Mouse (Mus musculus) adrenal gland, postnatal 14 days (tissue): ENCODE results near the gene AI837181. TPM values are rescaled to one million over a fixed set of nuclear protein-coding genes. Genes with fewer than 3 reads are reported as not detected.
A peak's percentile ranks its signal among the peaks of the same experiment; 100 is the strongest.
"Not testable (repeated sequence)": the region's sequence is repeated elsewhere in the genome, so short reads cannot be mapped to it uniquely, and the experiment has no call there.

Experiments
- DNase-seq: peaks from one replicate; pipeline ENCODE4 v3.0.0; 2021; ENCODE audit warnings: mixed read lengths
- long read RNA-seq, 2 experiments: library from polyadenylated mRNA; stranded (forward); transcript quantifications; one replicate each; pipeline ENCODE4 v2.0.0; 2021
- total RNA-seq: library from RNA; stranded (reverse); gene quantifications from 2 replicates; pipeline ENCODE4 v1.2.3, GENCODE M21; 2021

The AI837181 gene
- total RNA-seq, result 36.8 and 45.1 TPM in 2 replicates
- long read RNA-seq, experiment 1, transcript AI837181-202 (2 exons, 1,528 nt), result major isoform, 27 of 64 reads
- long read RNA-seq, experiment 1, transcript AI837181-201 (2 exons, 1,529 nt), result minor isoform, 8 of 64 reads
- long read RNA-seq, experiment 1, partial matches to known transcripts, result 0 of 64 reads
- long read RNA-seq, experiment 1, other reads (novel, unspliced or antisense), result 29 of 64 reads
- long read RNA-seq, experiment 2, transcript AI837181-202 (2 exons, 1,528 nt), result major isoform, 13 of 40 reads
- long read RNA-seq, experiment 2, partial matches to known transcripts, result 0 of 40 reads
- long read RNA-seq, experiment 2, other reads (novel, unspliced or antisense), result 23 of 40 reads

GRCm38 (mm10) chr19:5424782-5425741, at the start of gene AI837181, which contains the start of gene Drap1:
TSS of gene AI837181 (plus strand) at chr19:5425144.
TSS of gene Drap1 (minus strand) at chr19:5424979.
- DNase-seq, result peak; percentile 98

- DNase-seq, result no peak
Observed at GRCm38 (mm10) chr19:5377446-5377845, 47.5 kb upstream of the AI837181 start.

GRCm38 (mm10) chr19:5383326-5383725, 41.6 kb upstream of the AI837181 start:
- DNase-seq, result no peak

DNA sequence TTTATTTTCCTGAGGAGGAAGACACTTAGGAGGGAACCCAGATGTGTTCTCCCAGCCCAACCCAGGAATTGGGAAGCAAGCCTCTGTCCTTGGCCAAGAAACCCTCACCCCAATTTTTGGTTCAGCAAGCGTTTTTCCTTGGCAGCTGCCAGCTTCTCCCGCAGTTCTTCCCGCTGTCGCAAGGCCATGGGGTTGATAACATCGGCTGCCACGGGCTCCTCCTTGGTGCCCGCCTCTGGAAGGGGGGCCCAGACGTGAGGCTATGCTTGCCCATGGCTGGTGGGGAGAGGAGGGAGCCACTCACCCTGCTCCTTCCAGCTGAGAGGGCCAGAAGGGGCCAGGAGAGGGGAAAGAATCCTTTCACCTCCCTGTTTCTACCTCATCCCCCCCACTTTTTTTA, 40.2 kb upstream of the AI837181 start:
- DNase-seq, result no peak

- peak; percentile 69 for DNase-seq
Observed at GRCm38 (mm10) chr19:5388011-5388441, 36.9 kb upstream of the AI837181 start.

DNA sequence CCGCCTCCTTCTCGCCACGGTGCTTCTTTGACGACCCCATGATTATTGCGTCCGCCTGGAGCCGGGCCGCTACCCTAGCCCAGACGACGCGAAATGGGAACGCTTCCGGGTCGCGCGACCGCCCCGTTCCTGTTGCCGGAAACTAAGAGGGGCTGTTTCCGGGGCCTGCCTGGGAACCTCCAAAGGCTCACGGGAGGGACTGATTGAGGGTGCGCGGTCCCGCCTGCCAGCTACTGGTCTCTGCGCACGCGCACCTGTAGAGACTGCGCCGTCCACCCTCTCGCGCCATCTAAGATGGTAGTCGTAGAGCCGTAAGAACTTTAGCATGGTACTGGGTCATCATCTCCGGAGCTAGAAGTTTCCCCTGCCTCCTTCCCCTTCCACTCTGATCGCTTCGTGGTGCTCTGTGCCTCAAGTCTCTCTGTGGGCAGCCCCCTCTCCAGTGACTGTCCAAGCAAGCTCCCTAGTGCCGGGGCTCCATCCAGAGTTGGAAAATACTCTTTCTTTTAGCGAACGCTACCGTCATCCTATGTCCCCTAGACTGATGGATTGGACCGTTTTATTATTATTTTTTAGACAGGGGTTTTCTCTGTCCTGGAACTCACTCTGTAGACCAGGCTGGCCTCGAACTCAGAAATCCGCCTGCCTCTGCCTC, 36.2 kb upstream of the AI837181 start, which contains the start of gene Sart1:
Gene Sart1 (minus strand): TSS at position 116 of the 655 bp plus-strand sequence.
- peak; percentile 98 for DNase-seq

- peak; percentile 66 for DNase-seq
Observed at GRCm38 (mm10) chr19:5389647-5390046, 35.3 kb upstream of the AI837181 start.

DNA sequence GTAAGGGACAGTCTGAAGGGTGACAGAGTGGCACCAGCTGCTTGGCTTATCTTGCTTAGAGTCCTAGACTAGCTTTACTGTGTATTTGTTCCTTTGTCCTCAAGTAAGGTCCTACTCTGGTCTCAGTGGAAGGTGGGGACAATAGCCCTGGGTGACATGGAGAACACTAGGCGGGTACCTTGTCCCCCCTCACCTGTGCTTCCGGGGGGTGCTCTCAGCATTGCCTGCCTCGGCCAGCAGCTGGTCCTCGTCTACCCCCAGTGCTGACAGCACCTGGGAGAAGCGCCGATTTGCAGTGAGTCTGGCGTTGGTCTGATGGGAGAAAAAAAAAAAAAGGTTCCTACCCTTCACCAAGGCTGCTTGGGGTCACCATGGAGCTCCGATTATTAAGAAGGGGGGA, 34.5 kb upstream of the AI837181 start:
- DNase-seq, result no peak

DNA sequence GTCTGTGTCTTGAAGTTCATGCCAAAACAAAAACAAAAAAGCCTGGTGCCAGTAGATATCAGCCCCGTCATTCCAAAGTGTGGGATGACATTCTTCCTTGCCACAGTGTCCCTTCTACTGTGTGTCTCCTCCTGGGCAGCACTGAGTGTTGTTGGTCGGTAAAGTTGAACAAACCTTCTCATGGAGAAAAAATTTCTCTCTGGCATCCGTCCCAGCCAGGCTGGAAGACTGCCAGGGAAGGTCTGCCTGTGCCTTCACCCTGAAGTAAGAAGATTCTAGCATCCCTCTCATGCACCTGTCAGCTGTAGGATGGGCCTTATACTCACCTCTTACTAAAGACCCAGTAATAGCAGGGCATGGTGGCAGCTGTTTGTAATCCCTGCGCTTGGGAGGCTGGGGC, 32.1 kb upstream of the AI837181 start:
- DNase-seq, result peak; percentile 89

- DNase-seq, result no peak
Observed at GRCm38 (mm10) chr19:5394168-5394567, 30.8 kb upstream of the AI837181 start.

DNA sequence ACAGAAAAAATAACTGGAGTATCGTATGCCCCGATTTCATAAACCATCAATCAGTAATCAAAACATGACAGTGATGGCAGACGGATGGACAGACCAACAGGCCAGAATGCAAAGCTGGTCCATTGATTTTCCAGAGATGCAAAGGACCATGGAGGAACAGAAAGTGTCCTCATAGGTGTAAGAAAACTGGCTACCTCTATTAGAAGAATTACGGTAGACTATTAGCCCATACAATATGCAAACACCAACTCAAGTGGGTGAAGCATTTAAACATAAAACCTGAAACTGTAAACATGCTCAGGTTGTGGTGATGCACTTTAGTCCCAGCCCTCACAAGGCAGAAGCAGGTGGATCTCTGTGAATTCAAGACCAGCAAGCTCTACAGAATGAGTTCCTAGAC, 29.6 kb upstream of the AI837181 start:
- DNase-seq, result no peak

DNA sequence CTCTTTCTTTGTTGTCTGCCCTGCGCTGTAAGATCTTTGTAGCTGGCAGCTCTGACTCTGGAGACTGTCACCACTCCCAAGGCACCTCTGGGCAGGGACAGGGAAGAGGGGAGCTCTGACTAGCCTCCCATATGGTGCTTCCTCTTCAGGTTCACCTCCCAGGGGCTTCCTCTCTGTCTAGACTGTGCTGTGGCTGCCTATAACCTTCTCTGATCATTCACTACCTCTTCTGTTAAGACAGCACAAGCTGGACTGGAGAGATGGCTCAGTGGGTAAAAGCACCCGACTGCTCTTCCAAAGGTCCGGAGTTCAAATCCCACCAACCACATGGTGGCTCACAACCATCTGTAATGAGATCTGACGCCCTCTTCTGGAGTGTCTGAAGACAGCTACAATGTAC, 23.9 kb upstream of the AI837181 start:
- DNase-seq, result not testable (repeated sequence)

DNA sequence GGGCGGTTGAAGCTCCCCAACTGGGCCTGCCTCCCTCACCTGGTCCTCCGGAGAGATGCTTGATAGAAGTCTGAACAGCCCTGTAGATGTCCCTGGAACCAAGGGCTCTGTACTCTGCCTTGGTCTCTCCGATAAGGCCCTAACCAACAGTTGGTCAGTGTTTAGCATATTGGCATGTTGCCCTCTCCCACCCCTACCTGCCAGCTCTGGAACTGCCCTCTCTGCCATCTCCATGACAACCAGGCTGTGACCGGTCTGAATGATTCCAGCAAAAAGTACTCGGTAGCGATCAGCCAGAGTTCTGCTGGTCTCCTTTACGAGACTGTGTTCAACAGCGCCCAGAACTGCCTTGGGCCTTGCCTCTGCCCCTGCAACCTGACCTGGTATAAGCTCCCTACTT, 22.7 kb upstream of the AI837181 start, which contains the start of gene Tsga10ip:
Gene Tsga10ip (minus strand): TSS at position 234 of the 400 bp plus-strand sequence.
- DNase-seq, result no peak

DNA sequence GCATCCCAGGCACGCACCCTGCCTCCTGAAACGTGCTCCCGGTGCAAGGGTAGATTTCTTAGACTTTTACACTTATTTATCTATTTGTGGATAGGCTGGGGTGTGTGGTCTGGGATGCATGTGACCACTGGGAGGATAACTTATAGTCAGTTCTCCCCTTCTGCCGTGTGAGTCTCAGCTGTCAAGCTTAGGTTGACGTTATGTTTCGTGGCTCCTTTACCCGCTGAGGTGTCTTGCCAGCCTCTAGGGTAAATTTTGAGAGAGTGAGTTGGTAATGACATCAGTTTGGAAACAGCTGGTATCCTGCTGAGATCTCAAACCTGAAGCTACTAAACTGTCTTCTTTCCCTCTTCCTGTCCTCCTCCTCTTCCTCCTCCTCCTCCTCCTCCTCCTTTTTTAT, 19.0 kb upstream of the AI837181 start:
- no peak for DNase-seq

- peak; percentile 63 for DNase-seq
Observed at GRCm38 (mm10) chr19:5406531-5407126, 18.3 kb upstream of the AI837181 start.

GRCm38 (mm10) chr19:5407133-5407532, 17.8 kb upstream of the AI837181 start:
- DNase-seq, result peak; percentile 84

DNA sequence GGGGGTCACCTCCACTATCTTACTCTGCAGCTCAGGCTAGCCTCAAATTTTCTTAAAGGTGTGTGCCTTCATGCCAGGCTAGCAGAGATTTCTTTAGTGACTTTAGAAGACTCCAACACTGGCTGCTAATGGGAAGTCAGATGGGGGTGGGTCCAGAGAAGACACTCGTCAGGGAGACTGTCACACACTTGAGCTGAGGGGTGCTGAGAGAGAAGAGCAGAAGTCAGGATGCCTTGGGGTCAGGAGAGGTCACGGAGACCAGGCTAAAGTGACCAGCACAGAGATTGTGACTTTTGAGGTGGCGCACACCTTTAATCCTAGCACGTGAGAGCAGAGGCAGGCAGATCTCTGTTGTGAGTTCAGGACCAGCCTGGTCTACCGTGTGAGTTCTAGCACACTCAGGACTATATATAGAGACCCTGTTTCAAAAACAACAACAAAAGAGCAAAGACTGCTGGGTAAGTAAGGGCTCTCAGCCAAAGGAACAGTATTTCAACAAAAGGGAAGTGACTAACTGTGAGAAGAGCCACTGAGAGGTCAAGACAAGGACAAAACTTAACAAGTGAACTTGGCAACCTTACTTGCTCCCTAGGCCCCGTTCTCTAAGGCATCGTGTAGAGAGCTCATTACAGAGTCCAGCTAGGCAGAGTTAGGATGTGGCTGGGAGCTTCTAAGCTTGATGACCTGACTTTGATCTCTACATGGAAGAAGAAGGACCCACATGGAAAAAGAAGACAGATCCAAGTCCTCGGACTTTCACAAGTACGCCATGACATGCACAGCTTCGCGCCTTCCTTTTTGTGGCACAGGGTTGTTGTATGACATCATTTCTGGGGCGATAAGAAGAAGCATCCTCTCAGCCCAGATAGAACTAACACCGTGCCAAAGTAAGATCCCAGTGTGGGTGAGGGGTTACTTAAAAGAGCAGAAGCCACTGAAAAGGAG, 16.6 kb upstream of the AI837181 start:
- no peak for DNase-seq

GRCm38 (mm10) chr19:5409068-5409467, 15.9 kb upstream of the AI837181 start:
- no peak for DNase-seq

- DNase-seq, result no peak
Observed at GRCm38 (mm10) chr19:5410641-5411040, 14.3 kb upstream of the AI837181 start.

- no peak for DNase-seq
Observed at GRCm38 (mm10) chr19:5411961-5412360, 13.0 kb upstream of the AI837181 start.

- DNase-seq, result no peak
Observed at GRCm38 (mm10) chr19:5413840-5414239, 11.1 kb upstream of the AI837181 start.
